19 mouse cellular contexts compared by ENCODE assay signal in the genomic region with DNA sequence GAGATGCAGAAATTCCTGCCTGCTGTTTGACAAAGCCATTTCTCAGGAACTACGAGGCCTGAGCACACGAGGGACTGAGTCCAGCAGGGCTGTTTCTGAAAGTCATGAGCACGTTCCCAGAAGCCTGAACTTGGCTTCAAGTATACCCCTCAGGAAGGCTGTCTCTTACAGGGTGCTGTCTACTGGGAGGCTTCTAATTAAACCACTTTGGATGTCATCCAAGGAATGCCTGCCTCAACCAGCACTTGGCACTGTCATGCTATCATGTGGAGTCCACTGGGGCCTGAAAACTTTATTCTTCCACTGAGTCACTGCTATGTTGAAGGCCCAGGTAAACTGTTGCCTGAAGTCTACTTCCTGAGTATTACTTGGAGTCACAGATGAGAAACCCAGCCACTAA. TPM values are rescaled to one million over a fixed set of nuclear protein-coding genes. Genes with fewer than 3 reads are reported as not detected.
DNase-seq lines count a peak whose midpoint lies in the region; ATAC-seq and TF ChIP-seq lines count a peak whose summit lies in the region.
"Had no signal": no experiment of that assay in that cellular context is flagged by ENCODE, and none has a peak within 500 bp of the region (broad histone marks: within the 10 kb centered on the region; RNA-seq: fewer than 3 reads in every experiment).

No protein-coding gene starts in this region.

- H3K4me1 ChIP-seq in hindbrain, postnatal 0 days (ENCODE audit: insufficient read depth, low read length): peaks cover 10% of the 10 kb centered on the region; the same call in 1 of the 2 replicates
- peaks cover 10% of the 10 kb centered on the region for H3K4me1 ChIP-seq in hindbrain, embryonic 16.5 days (ENCODE audit: control insufficient read depth, insufficient read depth, low read depth, low read length)
- H3K4me1 ChIP-seq in stomach, embryonic 15.5 days: no peaks in the 10 kb centered on the region
- no peaks in the 10 kb centered on the region for H3K4me1 ChIP-seq in stomach, postnatal 0 days (replicated peaks; ENCODE audit: control insufficient read depth, insufficient read depth)
- H3K4me1 ChIP-seq in forebrain, postnatal 0 days (ENCODE audit: insufficient read depth): peaks cover 24% of the 10 kb centered on the region
- H3K4me1 ChIP-seq: limb, embryonic 12.5 days; liver, embryonic 15.5 days had no signal

- 0 out of 2 replicates have a peak overlapping the region, but pooled peaks have one; percentile 58 for H3K27ac ChIP-seq in hindbrain, postnatal 0 days
- H3K27ac ChIP-seq in hindbrain, embryonic 16.5 days (ENCODE audit: low read depth, low read length): no peak overlapping the region
- H3K27ac ChIP-seq in stomach, embryonic 15.5 days: peak overlapping the region; percentile 11; the same call in 1 of the 2 replicates
- H3K27ac ChIP-seq in stomach, postnatal 0 days (replicated peaks): no peak overlapping the region
- no peak overlapping the region for H3K27ac ChIP-seq in forebrain, postnatal 0 days (ENCODE audit: low read depth, low read length)
- H3K27ac ChIP-seq: embryonic facial prominence, embryonic 15.5 days; limb, embryonic 12.5 days; liver, embryonic 15.5 days had no signal

- no peak overlapping the region for H3K4me3 ChIP-seq in hindbrain, postnatal 0 days (ENCODE audit: low read length)
- H3K4me3 ChIP-seq in hindbrain, embryonic 16.5 days (ENCODE audit: low read length): no peak overlapping the region
- H3K4me3 ChIP-seq in stomach, embryonic 15.5 days (replicated peaks): no peak overlapping the region
- no peak overlapping the region for H3K4me3 ChIP-seq in stomach, postnatal 0 days (ENCODE audit: low read depth, low read length)
- no peak overlapping the region for H3K4me3 ChIP-seq in forebrain, postnatal 0 days (ENCODE audit: low read depth, low read length)
- H3K4me3 ChIP-seq: embryonic facial prominence, embryonic 15.5 days; limb, embryonic 12.5 days; liver, embryonic 15.5 days had no signal

- no peaks in the 10 kb centered on the region for H3K27me3 ChIP-seq in hindbrain, postnatal 0 days (ENCODE audit: insufficient read depth, low read length)
- H3K27me3 ChIP-seq in hindbrain, embryonic 16.5 days (replicated peaks; ENCODE audit: control insufficient read depth, insufficient read depth, low read length): no peaks in the 10 kb centered on the region
- no peaks in the 10 kb centered on the region for H3K27me3 ChIP-seq in stomach, embryonic 15.5 days (replicated peaks)
- H3K27me3 ChIP-seq in stomach, postnatal 0 days (ENCODE audit: control insufficient read depth, insufficient read depth, low read length): no peaks in the 10 kb centered on the region
- no peaks in the 10 kb centered on the region for H3K27me3 ChIP-seq in forebrain, postnatal 0 days (ENCODE audit: insufficient read depth, low read length)
- H3K27me3 ChIP-seq: CH12.LX; embryonic facial prominence, embryonic 15.5 days; liver, embryonic 15.5 days had no signal

- no peaks in the 10 kb centered on the region for H3K9me3 ChIP-seq in hindbrain, postnatal 0 days (ENCODE audit: low read length)
- H3K9me3 ChIP-seq in hindbrain, embryonic 16.5 days (ENCODE audit: control insufficient read depth, low read length): no peaks in the 10 kb centered on the region
- H3K9me3 ChIP-seq in stomach, embryonic 15.5 days: no peaks in the 10 kb centered on the region
- H3K9me3 ChIP-seq in stomach, postnatal 0 days (ENCODE audit: control insufficient read depth, low read length): no peaks in the 10 kb centered on the region
- H3K9me3 ChIP-seq in forebrain, postnatal 0 days (ENCODE audit: low read length): no peaks in the 10 kb centered on the region
- H3K9me3 ChIP-seq: embryonic facial prominence, embryonic 15.5 days; limb, embryonic 12.5 days; liver, embryonic 15.5 days had no signal

- no peak for TF ChIP-seq EP300 in stomach, postnatal 0 days (optimal IDR thresholded peaks at IDR 0.05)

- H3K9ac ChIP-seq in hindbrain, postnatal 0 days (replicated peaks; ENCODE audit: low read length): no peak overlapping the region
- H3K9ac ChIP-seq in hindbrain, embryonic 16.5 days (ENCODE audit: low read depth, low read length): no peak overlapping the region
- no peak overlapping the region for H3K9ac ChIP-seq in stomach, embryonic 15.5 days
- no peak overlapping the region for H3K9ac ChIP-seq in stomach, postnatal 0 days (ENCODE audit: low read length)
- H3K9ac ChIP-seq in forebrain, postnatal 0 days: no peak overlapping the region
- H3K9ac ChIP-seq: embryonic facial prominence, embryonic 15.5 days; limb, embryonic 12.5 days; liver, embryonic 15.5 days had no signal

- no peak for ATAC-seq in hindbrain, postnatal 0 days
- no peak for ATAC-seq in hindbrain, embryonic 16.5 days
- ATAC-seq in stomach, embryonic 15.5 days (ENCODE audit: insufficient read depth, low FRiP score, low read depth): no peak
- ATAC-seq in stomach, postnatal 0 days (ENCODE audit: low FRiP score, low TSS enrichment): no peak
- no peak for ATAC-seq in forebrain, postnatal 0 days
- ATAC-seq in megakaryocyte progenitor cell, adult 5-6 weeks (replicated peaks; ENCODE audit: poor library complexity): no peak
- ATAC-seq: intestine, postnatal 0 days had no signal

- H3K36me3 ChIP-seq in hindbrain, postnatal 0 days (ENCODE audit: insufficient read depth, low read length): no peaks in the 10 kb centered on the region
- H3K36me3 ChIP-seq in hindbrain, embryonic 16.5 days (ENCODE audit: control insufficient read depth, insufficient read depth, low read length): no peaks in the 10 kb centered on the region
- no peaks in the 10 kb centered on the region for H3K36me3 ChIP-seq in stomach, embryonic 15.5 days
- H3K36me3 ChIP-seq in stomach, postnatal 0 days (ENCODE audit: control insufficient read depth, insufficient read depth, low read length): no peaks in the 10 kb centered on the region
- no peaks in the 10 kb centered on the region for H3K36me3 ChIP-seq in forebrain, postnatal 0 days (ENCODE audit: insufficient read depth)
- H3K36me3 ChIP-seq: embryonic facial prominence, embryonic 15.5 days; limb, embryonic 12.5 days; liver, embryonic 15.5 days had no signal

- TF ChIP-seq CTCF in hindbrain, postnatal 0 days (IDR thresholded peaks at IDR 0.05; ENCODE audit: low read depth): no peak
- TF ChIP-seq CTCF in stomach, postnatal 0 days (IDR thresholded peaks at IDR 0.05; ENCODE audit: low read depth): no peak
- TF ChIP-seq CTCF in forebrain, postnatal 0 days (IDR thresholded peaks at IDR 0.05; ENCODE audit: low read depth): no peak

- H3K4me2 ChIP-seq in hindbrain, postnatal 0 days (ENCODE audit: low read depth, low read length): no peak overlapping the region
- H3K4me2 ChIP-seq in hindbrain, embryonic 16.5 days (ENCODE audit: low read length): no peak overlapping the region
- no peak overlapping the region for H3K4me2 ChIP-seq in stomach, embryonic 15.5 days
- H3K4me2 ChIP-seq in stomach, postnatal 0 days (replicated peaks; ENCODE audit: low read depth): no peak overlapping the region
- H3K4me2 ChIP-seq in forebrain, postnatal 0 days (ENCODE audit: low read depth): no peak overlapping the region
- H3K4me2 ChIP-seq: embryonic facial prominence, embryonic 15.5 days; limb, embryonic 12.5 days; liver, embryonic 15.5 days had no signal

- 35% methylated on average over 3 of the region's 3 CpGs for WGBS in hindbrain, postnatal 0 days
- 38% methylated on average over 3 of the region's 3 CpGs for WGBS in hindbrain, embryonic 16.5 days
- WGBS in stomach, embryonic 15.5 days: 56% methylated on average over 3 of the region's 3 CpGs
- WGBS in stomach, postnatal 0 days: 28% methylated on average over 3 of the region's 3 CpGs
- WGBS in forebrain, postnatal 0 days: 22% methylated on average over 3 of the region's 3 CpGs

- no peak for DNase-seq in hindbrain, postnatal 0 days (ENCODE audit: low spot score)
- no peak for DNase-seq in stomach, postnatal 0 days (ENCODE audit: low spot score)
- peak; percentile 17 for DNase-seq in forebrain, postnatal 0 days
- no peak for DNase-seq in layer of hippocampus, adult 9-10 months (ENCODE audit: low spot score)
- DNase-seq: cerebellum, adult 11-12 months; heart, postnatal 4 days; layer of hippocampus, postnatal 36 days; right cerebral cortex, postnatal 14 days had no signal

RNA-seq across cellular contexts. Expression of a gene that starts 2.0 kb away (rescaled TPM):
- 0.83 and 2.2 TPM in 2 replicates for total RNA-seq in hindbrain, postnatal 0 days (2014; rRNA removed)
- 0.80 and 0.83 TPM in 2 replicates for polyA plus RNA-seq in hindbrain, postnatal 0 days (2015; fragmentation: Nextera tagmentation; extraction: Ambion mirVana)
- 0.66 and 0.67 TPM in 2 replicates for polyA plus RNA-seq in hindbrain, embryonic 16.5 days (2015; fragmentation: Nextera tagmentation; extraction: Ambion mirVana)
- 0.09 and 0.17 TPM in 2 replicates for polyA plus RNA-seq in stomach, embryonic 15.5 days (2015; fragmentation: Nextera tagmentation; extraction: Ambion mirVana)
- not detected in 2 replicates for polyA plus RNA-seq in stomach, postnatal 0 days (2015; fragmentation: Nextera tagmentation; extraction: Ambion mirVana)
- total RNA-seq in forebrain, postnatal 0 days (2014; rRNA removed): 0.92 and 1.4 TPM in 2 replicates
- 0.64 and 0.84 TPM in 2 replicates for polyA plus RNA-seq in forebrain, postnatal 0 days (2015; fragmentation: Nextera tagmentation; extraction: Ambion mirVana)
- not detected in 2 replicates for total RNA-seq in megakaryocyte progenitor cell, adult 5-6 weeks (2015)
- total RNA-seq in megakaryocyte progenitor cell, adult 5-6 weeks (2017): not detected in 2 replicates
- total RNA-seq: CH12.LX; common myeloid progenitor, adult 5-6 weeks; granulocyte monocyte progenitor cell, adult 5-6 weeks; megakaryocyte, adult 5-6 weeks had no signal
- polyA plus RNA-seq: liver, embryonic 15.5 days had no signal

Comparison
In these comparisons a context has a peak if more than half of its experiments do, and no peak if none do; other contexts are left out.
1. H3K27ac ChIP-seq: peak in hindbrain, postnatal 0 days (single experiment) and stomach, embryonic 15.5 days (single experiment); none in hindbrain, embryonic 16.5 days (single experiment), stomach, postnatal 0 days (single experiment) and forebrain, postnatal 0 days (single experiment).